Mouse (Mus musculus): Measurements from ENCODE around the gene Gpa33.
A peak's percentile ranks its signal among the peaks of the same experiment; 100 is the strongest.

Gpa33 gene

DNA sequence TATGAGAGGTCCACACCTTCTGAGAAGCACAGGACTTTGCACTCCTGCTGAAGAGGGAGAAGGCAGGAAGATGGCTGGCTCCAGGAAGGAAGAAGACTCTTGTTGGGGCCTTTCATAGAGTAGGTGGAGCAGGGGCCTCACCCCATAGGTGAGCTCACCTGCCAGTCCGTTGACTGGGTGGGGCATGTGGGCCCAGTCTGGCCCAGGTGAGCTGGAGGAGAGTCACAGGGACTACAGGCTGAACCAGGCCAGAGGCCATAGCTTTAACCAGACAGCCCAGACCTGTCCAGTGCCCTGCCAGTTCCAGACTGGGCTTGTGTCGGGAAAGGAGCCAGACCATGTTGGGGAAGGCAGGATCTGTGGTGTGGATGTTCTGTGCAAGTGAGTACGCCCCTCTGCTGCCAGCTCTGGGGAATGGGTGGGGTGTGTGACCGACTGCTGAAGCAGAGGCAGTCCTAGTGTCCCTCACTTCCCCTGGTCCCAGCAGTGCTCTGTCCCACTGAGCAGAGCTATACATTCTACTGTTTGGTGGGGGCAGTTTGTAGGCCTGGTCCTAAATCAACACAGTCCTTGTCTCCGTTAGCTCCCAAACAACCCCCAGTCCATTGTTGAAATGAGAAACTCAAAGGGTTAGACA, at the start of gene Gpa33:
TSS of gene Gpa33 (plus strand) at position 15 of the 637 bp plus-strand sequence.
- no peak for DNase-seq (ENCODE audit: low read depth in 2 of 2, low spot score in 2 of 2)

DNA sequence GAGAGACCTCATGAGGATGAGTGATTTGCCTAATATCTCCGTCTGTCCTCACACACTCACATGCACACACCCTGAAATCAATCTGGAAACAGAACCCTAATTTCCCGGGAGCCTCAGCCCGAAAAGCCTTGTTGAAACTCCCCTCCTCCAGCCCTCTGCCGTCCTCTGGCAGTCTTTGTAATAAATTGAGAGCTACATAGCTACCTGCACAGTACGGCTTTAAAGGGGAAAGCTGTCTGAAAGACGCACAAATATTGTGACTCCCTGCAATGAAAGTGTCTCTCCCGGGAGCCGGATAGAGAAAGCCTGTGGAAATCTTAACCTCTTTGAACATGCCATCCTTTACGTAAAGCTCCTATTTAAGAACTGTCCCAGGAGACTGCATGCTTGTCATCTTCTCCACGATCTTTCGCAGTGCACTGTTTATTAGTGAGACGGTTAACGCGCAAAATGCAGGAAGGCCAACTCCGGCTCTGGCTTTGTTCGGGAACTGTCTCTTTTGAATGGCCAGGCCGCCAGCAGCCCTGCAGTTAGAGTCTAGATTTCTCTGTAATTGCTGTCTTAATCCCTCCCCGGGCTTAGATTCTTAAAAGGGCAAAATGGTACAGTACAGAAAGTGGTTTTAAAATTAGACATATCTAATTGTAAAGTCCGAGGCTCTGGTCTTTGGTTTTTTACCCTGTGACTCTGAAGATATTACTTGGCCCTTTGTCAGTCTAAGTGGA, 41.4 kb upstream of the Gpa33 start:
- DNase-seq (ENCODE audit: low read depth in 2 of 2, low spot score in 2 of 2) = no peak

DNA sequence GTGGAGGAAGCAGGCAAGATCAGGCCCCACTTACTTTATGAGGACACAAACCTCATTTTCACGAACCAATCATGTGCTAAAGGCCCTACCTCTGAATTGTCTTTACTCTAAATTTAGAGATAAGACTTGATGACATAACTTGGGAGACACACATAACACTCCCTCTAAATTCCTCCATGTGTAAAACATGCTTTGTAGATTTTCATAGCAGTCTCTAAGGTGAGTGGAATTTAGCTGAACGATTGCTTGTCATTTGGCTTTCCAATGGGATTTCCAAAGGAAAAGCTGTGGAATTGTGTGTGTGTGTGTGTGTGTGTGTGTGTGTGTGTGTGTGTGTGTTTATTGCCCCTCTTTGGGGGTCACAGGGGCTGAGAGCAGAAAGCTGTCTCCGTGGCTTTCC, 40.7 kb upstream of the Gpa33 start:
- DNase-seq (ENCODE audit: low read depth in 2 of 2, low spot score in 2 of 2) = no peak

DNA sequence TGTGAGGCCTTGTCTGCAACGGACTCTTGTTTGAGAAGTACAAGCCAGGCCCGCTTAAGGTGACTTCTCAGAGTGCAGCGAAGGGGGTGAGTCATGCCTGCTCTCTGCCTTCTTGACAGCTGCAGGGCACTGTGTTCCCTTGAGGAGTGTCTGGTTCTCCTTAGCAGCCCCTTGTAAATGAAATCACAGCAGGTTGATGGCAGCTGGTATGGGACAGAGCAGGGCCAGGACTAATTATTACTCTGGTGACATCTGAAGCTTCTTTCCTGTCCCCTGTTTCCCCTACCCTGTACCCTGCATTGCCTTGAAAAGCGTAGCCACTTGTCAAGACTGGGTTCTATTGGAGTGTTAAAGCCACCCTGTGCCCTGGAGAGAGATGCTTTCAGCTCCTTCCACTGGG, 40.3 kb upstream of the Gpa33 start:
- DNase-seq (ENCODE audit: low read depth in 2 of 2, low spot score in 2 of 2) = no peak

DNA sequence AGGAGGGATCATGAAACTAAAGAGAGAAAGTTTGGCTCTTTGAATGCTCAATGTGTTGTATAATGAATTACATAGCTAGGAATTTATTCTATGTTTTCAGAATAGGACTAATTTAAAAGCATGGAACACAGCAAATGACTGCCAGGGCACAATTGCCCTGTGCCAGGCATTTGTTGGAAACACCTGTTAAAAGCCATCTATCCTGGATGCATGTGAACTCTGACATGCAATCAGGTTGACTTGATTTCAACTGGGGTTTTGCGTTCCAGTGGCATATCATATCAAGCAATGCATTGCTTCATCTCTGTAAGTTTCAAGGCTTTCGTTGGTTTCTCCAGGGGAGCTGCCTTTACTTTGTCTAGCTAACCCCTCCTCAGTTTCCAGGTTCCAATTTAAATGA, 39.7 kb upstream of the Gpa33 start:
- no peak for DNase-seq (ENCODE audit: low read depth in 2 of 2, low spot score in 2 of 2)

DNA sequence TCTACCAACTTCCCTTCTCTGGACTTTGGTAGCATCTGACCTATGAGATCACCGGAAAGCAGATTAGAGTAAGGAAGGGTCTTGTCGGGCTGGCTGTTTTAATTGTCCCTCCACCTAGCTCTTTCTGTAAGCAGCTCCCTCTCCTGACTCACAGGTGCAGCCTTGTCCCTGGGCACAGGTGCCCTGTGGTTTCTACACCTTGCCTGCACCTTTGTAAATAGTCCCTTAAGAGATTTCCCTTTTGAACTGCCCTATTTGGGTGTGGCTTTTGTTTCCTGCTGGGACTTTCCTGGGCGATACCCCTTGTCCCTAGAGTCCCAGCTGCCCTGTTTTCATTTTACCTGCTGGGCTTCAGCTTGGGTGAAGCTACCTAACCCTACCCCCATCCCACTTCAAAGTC, 35.6 kb upstream of the Gpa33 start:
- no peak for DNase-seq (ENCODE audit: low read depth in 2 of 2, low spot score in 2 of 2)

DNA sequence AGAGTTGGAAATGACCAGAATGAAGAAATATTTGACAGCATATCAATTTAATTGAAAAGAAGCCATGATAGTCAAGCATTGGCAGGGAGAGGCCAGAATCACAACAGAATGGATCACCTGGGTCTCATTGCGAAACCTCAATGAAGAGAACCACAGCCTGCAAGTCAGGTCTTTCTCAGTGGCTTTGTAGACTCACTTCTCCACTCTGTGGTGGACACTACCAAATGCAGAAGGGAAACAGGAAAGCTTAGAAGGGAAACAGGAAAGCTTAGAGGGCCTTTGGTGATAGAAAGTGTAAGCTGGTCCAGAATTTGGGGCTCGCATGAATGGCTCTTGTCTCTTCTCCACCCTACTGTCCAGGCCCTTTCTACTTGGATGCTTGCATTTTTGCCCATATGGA, 31.9 kb upstream of the Gpa33 start:
- DNase-seq (ENCODE audit: low read depth in 2 of 2, low spot score in 2 of 2) = no peak

DNA sequence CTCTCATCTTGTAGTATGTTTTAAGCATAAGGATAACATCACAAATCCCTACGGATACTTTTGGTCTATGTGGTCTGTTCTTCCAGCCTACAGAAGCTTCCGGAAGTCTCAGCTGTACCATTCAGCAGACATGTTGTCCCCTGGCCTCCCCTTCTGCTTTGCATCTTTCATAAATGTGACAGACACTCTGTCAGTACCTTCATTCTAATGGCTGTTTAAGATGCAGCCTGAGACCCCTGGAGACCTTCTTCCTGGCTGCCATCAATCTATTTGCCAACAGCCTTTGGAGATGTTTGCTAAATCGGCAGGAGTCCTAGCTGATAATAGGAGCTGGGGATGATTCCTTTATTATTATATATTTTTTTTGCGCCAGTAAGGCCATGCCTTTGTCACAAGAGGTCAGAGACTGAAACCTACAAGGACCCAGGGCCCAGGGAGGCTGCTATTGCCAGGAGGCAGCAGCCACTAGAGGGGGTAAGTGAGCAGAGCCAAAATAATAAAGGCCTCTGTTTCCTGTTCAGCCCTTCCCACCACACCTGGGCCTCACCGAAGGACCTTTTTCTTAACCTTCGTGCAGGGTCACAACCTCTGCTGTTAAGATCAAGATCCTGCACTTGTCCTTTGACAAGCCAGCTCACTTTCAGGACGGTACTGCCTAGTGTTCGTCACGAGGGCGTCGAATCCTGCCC, 27.0 kb upstream of the Gpa33 start:
- DNase-seq (ENCODE audit: low read depth in 2 of 2, low spot score in 2 of 2) = peak; percentile 56 to 63

DNA sequence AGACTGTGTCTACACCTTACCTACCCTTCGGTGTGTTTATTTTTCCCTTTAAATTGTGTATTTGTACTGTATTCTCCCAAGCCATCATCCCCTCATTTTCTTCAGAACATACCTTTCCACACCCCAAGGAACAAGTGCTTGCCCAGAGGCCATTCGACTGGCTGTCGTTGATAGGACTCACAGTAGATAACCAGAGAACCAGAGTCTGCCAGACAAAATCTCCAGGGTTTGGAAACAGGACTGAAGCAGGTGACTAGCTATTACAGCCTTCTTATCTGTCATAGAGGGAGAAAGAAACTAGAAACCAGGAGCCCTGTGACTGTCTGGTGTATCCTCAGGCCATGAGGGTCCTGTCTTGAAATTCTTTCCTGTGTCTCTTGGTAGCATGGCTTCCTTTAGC, 25.2 kb upstream of the Gpa33 start:
- no peak for DNase-seq (ENCODE audit: low read depth in 2 of 2, low spot score in 2 of 2)

GRCm38 (mm10) chr1:166105464-166105863, 24.6 kb upstream of the Gpa33 start:
- no peak for DNase-seq (ENCODE audit: low read depth in 2 of 2, low spot score in 2 of 2)

- no peak for DNase-seq (ENCODE audit: low read depth in 2 of 2, low spot score in 2 of 2)
These were observed 15.1 kb upstream of the Gpa33 start for GRCm38 (mm10) chr1:166114986-166115385.

- no peak for DNase-seq (ENCODE audit: low read depth in 2 of 2, low spot score in 2 of 2)
These were observed 14.3 kb upstream of the Gpa33 start for GRCm38 (mm10) chr1:166115719-166116118.

DNA sequence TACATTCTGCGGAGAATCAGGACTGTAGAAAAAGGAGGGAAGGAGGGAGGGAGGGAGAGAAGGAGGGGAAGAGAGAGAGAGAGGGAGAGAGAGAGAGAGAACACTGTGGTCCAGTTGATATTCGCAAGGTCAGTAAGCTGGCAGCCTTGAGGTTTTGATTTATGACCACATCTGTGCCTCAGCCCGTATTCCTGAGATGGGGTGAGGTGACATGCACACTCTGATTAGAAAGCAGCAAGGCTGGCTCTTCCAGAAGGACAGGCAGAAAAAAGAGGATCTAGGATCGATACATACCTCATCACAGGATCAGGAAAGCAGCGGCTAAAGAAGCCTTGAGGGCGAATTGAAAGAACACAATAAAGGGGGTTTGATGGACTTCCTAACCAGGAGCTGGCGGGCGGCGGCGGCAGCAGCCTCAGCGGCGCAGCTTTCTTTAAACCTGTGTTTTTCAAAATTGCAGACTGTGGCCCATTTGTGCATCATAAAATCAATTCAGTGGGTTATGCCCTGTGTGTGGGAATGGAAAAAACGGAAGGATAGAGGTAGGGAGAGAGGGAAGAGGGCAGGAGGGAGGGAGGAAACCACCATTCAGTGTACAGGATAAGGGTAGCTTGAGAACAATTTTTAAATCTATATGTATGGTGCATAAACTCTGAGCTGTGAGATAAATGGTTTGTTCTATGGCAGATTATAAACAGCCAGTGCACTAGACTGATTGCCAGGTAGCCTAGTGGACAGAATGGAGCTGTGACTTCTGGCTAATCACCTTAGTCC, 12.0 kb upstream of the Gpa33 start:
- DNase-seq (ENCODE audit: low read depth in 2 of 2, low spot score in 2 of 2) = no peak

DNA sequence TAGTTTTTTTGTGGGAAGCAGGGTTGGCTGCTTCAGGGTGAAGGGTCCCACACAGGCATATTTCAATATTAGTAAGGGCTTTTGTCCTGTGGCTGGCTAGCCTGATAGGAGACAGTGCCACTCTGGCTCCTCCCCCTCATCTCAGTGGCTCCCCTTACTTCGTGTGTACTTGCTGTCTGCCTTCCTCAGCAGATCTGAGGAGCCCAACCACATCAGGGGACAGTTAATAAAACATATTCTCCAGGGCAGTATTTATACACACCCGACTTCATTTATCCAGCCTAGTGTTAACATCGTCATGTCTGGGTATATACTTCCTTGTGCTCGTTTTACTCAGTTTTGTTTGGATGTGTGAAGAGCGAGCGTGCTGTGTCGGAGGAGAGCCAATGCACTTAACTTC, 7.9 kb upstream of the Gpa33 start:
- no peak for DNase-seq (ENCODE audit: low read depth in 2 of 2, low spot score in 2 of 2)

DNA sequence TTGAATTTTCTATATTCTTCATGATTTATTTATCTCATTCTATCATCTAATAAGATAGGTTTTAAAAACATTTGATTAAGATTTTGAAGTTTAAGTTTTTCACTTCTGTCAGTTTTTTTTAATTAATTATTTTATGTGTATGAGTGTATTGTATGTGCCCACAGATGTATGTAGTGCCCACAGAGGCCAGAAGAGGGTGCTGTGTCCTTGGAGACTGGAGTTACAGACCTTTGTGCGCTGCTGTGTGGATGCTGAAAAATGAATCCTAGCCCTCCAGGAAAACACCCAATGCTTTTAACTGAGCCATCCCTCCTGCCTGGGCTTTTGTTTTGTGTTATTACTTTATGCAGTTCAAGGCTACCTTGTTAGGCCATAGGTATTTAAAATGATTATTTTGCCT, 7.0 kb upstream of the Gpa33 start:
- DNase-seq (ENCODE audit: low read depth in 2 of 2, low spot score in 2 of 2) = no peak

- DNase-seq (ENCODE audit: low read depth in 2 of 2, low spot score in 2 of 2) = no peak
These were observed 6.3 kb upstream of the Gpa33 start for GRCm38 (mm10) chr1:166123751-166124150.

DNA sequence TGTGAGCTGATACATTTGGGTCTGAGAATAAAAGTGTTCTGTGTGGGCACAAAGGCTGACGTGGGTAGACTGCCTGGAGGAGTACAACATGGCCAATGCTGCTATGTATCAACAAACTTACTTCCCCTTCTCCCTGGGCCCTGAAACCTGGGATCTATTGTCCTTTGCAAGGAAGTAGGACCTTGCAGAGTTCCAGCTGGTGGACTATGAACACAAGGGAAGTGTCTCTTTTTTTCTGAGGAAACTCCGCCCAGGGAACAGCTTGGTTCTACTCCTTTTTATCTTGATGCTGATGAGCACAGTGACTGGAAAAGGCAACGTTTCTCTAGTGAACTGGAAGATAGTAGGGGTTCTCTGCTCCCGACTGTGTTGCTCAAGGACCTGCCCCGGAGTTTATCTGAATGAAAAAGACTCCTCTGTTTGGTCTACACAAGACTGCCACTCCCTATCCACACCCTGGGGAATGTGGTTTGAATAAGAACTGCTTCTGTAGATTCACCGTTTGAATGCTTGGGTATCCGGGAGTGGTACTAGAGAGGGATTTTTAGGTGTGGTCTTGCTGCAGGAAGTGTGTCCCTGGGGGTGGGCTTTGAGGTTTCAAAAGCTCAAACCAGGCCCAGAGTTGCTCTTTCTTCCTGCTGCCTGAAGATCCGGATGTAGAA, 5.0 kb upstream of the Gpa33 start:
- no peak for DNase-seq (ENCODE audit: low read depth in 2 of 2, low spot score in 2 of 2)

DNA sequence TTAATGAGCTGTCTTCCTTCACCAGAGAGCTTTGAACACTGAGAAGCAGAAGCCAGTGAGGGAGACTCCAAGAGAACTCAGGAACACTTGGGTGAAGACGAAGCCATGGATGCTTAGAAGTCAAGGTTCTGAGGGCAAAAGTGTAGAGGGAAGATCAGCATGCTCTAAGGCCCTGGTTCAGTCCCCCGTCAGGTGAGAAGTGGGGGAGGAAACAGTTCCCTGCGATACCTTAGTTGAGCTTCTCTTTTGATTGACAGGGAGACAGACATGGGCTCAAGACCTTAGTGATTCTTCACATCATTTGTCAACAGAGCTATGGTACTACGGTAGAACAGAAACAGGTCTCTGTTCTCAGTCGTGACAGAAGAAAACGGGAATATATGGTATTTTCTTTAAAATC, 3.7 kb upstream of the Gpa33 start:
- no peak for DNase-seq (ENCODE audit: low read depth in 2 of 2, low spot score in 2 of 2)

DNA sequence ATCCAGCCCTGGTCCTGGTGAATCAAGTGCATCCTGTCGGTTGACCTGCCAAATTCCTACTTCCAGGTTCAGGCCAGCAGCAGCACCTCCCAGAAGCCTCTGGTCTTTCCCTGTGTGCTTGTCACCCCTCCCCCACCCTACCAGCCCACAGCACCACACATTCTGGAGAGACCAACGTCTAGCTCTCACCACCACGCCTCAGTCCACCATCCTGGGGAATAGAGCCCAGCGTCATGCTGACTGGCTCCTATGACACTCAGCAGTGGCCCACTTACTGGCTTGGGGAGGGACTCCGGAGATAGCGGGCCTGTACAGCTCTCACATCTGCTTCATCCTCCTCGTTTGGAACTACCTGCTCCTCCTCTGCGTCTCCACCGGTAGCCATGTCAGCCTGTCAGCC, 3.2 kb upstream of the Gpa33 start:
- no peak for DNase-seq (ENCODE audit: low read depth in 2 of 2, low spot score in 2 of 2)

DNA sequence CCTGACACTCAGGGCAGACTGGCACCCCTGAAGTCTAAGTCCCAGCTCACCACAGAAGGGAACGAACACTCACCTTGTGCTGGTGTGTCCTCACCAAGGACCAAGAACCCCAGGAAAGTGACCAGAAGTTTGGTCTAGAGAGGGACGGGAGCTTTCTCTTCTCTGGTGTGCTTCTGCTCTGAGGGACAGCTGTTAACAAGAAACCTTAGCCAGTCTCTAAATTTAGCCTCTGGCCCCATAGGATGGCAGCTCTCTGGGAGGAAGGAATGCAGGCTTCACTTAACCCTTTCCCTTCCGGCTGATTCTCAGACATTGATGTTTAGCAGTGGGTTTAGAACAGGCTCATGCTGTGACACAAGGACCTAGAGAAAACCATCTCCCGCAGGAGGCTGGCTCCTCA, 2.3 kb upstream of the Gpa33 start, which contains the start of gene Dusp27:
TSS of gene Dusp27 (minus strand) at position 204 of the 400 bp plus-strand sequence.
- DNase-seq (ENCODE audit: low read depth in 2 of 2, low spot score in 2 of 2) = no peak

DNA sequence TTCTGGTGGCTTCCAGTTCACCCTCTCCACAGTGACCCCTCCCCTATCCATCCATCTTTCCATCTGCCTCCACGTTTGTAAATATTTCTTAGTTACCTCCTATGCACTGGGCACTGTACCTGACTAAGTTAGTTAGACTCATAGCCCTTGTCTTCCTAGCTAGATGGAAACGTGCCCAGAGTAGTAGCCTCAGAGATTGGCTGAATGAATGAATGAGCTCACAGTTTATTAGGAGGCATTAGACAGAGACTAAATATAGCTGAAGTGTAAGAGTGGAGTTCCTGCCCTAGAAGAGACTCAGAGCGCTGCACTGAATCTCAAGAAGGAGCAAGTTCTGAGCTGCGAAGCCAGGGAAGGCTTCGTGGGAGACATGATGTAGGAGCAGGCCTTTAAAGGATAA, 1.5 kb upstream of the Gpa33 start:
- DNase-seq (ENCODE audit: low read depth in 2 of 2, low spot score in 2 of 2) = no peak

Measured in CD8-positive naive resting alpha-beta T cell, adult 2 months (primary cell).